Mouse (Mus musculus) heart, postnatal 0 days (tissue): ENCODE results near the gene Nlrx1.

Experiments used
- CTCF ChIP-seq: IDR thresholded peaks from 2 replicates; pipeline ENCODE4 v1.5.1; 2016; ENCODE audit warnings: antibody characterized with exemption, control low read depth, low read depth
- EP300 ChIP-seq: IDR thresholded peaks from 2 replicates; pipeline ENCODE4 v1.6.1; 2016; ENCODE audit warnings: antibody characterized with exemption, low read depth

GRCm38 (mm10) chr9:44253441-44253840 lies 15.0 kb downstream of the Nlrx1 start:
- TF ChIP-seq CTCF, result no peak
- TF ChIP-seq EP300, result no peak
